Mouse (Mus musculus): ENCODE data around the gene Tmem54. TPM values are rescaled to one million over a fixed set of nuclear protein-coding genes. Genes with fewer than 3 reads are reported as not detected.

Tmem54 gene
- 13.9 and 16.2 TPM in 2 replicates for polyA plus RNA-seq (2012; rRNA removed; ENCODE audit: low replicate concordance)

DNA sequence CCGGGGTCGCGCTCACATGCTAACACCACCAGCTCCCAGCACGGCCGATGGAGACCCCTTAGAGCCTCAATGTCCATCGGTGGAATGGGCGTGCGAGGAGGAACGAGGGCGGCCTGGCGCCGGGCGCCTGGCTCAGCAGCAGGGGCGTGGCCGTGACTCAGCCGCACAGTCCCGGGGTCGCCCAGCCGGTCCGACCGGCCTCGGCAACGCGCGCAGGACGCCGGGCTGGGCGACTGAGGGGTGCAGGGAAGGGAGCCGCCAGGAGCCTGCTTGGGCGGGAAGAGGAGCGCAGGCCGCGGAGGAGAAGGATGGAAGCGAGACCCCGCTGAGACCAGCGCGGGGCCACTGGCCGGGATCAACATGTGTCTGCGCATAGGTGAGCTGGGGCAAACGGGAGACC lies at the start of gene Tmem54:
Tmem54 (plus strand) TSS at position 193 of the 400 bp plus-strand sequence.

DNA sequence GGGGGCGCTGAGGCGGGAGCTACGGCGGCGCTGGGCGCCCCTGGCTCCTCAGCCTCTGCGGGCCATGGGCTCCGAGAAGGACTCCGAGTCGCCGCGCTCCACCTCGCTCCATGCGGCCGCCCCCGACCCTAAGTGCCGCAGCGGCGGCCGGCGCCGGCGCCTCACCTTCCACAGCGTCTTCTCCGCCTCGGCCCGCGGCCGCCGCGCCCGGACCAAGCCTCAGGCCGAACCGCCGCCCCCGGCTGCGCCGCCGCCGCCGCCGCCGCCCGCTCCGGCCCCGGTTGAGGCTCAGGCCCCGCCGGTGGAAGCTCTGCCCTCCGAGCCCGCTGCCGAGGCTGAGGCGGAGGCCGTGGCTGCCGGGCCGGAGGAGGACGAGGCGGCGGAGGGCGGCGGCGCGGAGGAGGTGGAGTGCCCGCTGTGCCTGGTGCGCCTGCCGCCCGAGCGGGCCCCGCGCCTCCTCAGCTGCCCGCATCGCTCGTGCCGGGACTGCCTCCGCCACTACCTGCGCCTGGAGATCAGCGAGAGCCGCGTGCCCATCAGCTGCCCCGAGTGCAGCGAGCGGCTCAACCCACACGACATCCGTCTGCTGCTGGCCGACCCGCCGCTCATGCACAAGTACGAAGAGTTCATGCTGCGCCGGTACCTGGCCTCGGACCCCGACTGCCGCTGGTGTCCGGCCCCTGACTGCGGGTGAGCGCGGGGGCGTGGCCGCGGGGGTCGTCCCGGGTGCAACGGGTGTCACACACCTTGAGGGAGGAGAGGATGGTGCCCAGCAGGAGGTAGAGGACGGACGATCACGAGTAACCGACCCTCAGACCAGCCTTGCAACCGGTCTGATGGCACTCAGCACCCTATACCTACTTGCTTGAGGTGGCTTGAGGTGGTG lies 46.9 kb upstream of the Tmem54 start, which contains the start of gene Rnf19b:
Rnf19b (plus strand) TSS at position 65 of the 886 bp plus-strand sequence.

DNA sequence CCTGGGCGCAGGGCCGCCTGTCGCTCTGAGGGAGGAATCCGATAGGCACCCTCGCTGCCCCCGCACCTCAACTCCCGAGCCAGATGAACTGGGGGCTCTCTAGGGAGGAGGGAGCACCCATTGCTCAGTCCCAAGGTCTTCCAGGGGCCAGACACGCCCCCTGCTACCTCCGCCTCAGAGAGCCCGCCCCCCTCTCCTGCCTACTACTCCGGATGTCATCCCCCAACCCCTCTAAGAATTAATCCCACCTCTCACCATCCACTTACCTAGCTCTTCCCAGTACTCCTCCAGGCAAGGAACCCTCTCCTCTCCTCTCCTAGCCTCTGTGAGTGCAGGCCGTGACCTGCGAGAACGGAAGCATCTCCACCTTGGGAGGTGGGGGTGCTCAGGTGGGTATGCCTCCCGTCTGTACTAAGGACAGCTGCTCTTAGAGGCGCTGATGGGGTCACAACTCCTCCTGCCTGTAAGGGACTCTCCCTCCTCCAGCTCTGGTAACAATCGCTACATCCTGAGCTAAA lies 16.3 kb downstream of the Tmem54 start, which contains the start of gene Hpca:
Hpca (minus strand) TSS at position 468 of the 518 bp plus-strand sequence.

DNA sequence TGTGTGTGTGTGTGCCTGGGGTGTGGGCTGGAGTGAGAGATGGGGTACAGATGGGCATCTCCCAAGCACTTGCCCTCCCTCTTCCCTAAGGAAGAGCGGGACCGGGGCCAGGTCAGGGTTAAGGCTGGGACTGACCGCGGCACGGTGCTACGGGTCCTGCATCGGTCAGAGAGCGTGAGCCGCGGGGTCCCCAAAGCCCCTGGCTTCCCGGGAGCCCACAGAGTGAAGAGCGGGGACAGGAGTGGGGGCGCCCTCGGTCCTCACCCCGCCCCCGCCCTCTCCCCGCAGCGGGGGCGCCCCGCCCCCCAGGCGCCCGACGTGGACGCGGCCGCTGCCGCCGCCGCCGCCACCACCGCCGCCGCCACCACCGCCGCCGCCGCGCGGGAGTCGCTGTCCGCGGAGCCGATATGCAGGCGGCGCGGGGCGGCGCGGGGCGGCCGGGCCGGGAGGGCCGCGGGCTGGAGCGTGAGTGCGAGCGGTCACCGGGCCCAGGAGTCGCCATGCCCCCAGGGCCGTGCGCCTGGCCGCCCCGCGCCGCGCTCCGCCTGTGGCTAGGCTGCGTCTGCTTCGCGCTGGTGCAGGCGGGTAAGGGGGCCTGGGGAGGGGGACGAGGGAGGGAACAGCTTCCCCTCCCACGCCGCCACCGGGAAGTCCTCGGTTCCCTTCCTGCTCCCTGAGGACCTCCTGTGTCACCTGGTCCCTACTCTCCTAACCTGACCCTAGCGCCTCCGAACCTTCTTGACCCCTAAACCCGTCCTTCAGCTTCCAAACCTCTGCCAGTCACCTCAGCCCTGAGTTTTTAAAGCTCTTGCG lies 31.4 kb downstream of the Tmem54 start, which contains the start of gene Fndc5:
Fndc5 (plus strand) TSS at position 421 of the 813 bp plus-strand sequence.

Other genes starting within 250 kb of the Tmem54 start
- gene Trim62, start 222.0 kb upstream of the Tmem54 start, polyA plus RNA-seq (2012; rRNA removed; ENCODE audit: low replicate concordance) = 6.1 and 13.2 TPM in 2 replicates
- gene Azin2, start 143.1 kb upstream of the Tmem54 start, polyA plus RNA-seq (2012; rRNA removed; ENCODE audit: low replicate concordance) = 17.9 and 25.6 TPM in 2 replicates
- 94.7 and 102 TPM in 2 replicates for gene Ak2, start 113.6 kb upstream of the Tmem54 start, polyA plus RNA-seq (2012; rRNA removed; ENCODE audit: low replicate concordance)
- 45.6 and 141 TPM in 2 replicates for gene Rnf19b, start 47.3 kb upstream of the Tmem54 start, polyA plus RNA-seq (2012; rRNA removed; ENCODE audit: low replicate concordance)
- gene Hpca, start 16.5 kb downstream of the Tmem54 start, polyA plus RNA-seq (2012; rRNA removed; ENCODE audit: low replicate concordance) = 3.0 and 3.8 TPM in 2 replicates
- 1.5 and 9.3 TPM in 2 replicates for gene Fndc5, start 31.5 kb downstream of the Tmem54 start, polyA plus RNA-seq (2012; rRNA removed; ENCODE audit: low replicate concordance)
- 13.7 and 23.0 TPM in 2 replicates for gene S100pbp, start 84.2 kb downstream of the Tmem54 start, polyA plus RNA-seq (2012; rRNA removed; ENCODE audit: low replicate concordance)
- gene Yars, start 84.2 kb downstream of the Tmem54 start, polyA plus RNA-seq (2012; rRNA removed; ENCODE audit: low replicate concordance) = 11.3 and 16.7 TPM in 2 replicates
- 24.0 and 41.3 TPM in 2 replicates for gene C77080, start 155.9 kb downstream of the Tmem54 start, polyA plus RNA-seq (2012; rRNA removed; ENCODE audit: low replicate concordance)
- 0.90 and 3.5 TPM in 2 replicates for gene Sync, start 182.1 kb downstream of the Tmem54 start, polyA plus RNA-seq (2012; rRNA removed; ENCODE audit: low replicate concordance)
- 18.0 and 32.5 TPM in 2 replicates for gene Rbbp4, start 229.8 kb downstream of the Tmem54 start, polyA plus RNA-seq (2012; rRNA removed; ENCODE audit: low replicate concordance)
- 8.7 and 14.4 TPM in 2 replicates for gene Zbtb8os, start 230.1 kb downstream of the Tmem54 start, polyA plus RNA-seq (2012; rRNA removed; ENCODE audit: low replicate concordance)